In genomic region chr7:6389449-6389848, GRCm38 (mm10) we compare ENCODE assay signal across 34 mouse cellular contexts. TPM values are rescaled to one million over a fixed set of nuclear protein-coding genes. Genes with fewer than 3 reads are reported as not detected.
DNase-seq lines count a peak whose midpoint lies in the region; ATAC-seq and TF ChIP-seq lines count a peak whose summit lies in the region.
"Had no signal": no experiment of that assay in that cellular context is flagged by ENCODE, and none has a peak within 500 bp of the region (broad histone marks: within the 10 kb centered on the region; RNA-seq: fewer than 3 reads in every experiment).

No protein-coding gene starts in this region.

- H3K4me2 ChIP-seq in forebrain, postnatal 0 days (ENCODE audit: low read depth), result no peak overlapping the region
- no peak overlapping the region for H3K4me2 ChIP-seq in forebrain, embryonic 15.5 days (replicated peaks)
- H3K4me2 ChIP-seq: embryonic facial prominence, embryonic 15.5 days; forebrain, embryonic 12.5 days; heart, embryonic 11.5 days; hindbrain, embryonic 13.5 days; kidney, embryonic 15.5 days; limb, embryonic 15.5 days; stomach, embryonic 15.5 days had no signal

- TF ChIP-seq CTCF in forebrain, postnatal 0 days (IDR thresholded peaks at IDR 0.05; ENCODE audit: low read depth), result 0 out of 2 replicates have a peak, but pooled peaks have one; percentile 3
- peak; percentile 5 for TF ChIP-seq CTCF in left cerebral cortex, adult 2 months (IDR thresholded peaks at IDR 0.05)

- intact Hi-C loops in left cerebral cortex, adult 2 months (cut with DNase I), result no loop called here

- H3K27me3 ChIP-seq in forebrain, postnatal 0 days (ENCODE audit: insufficient read depth, low read length), result no peaks in the 10 kb centered on the region
- no peaks in the 10 kb centered on the region for H3K27me3 ChIP-seq in forebrain, embryonic 15.5 days
- H3K27me3 ChIP-seq: embryonic facial prominence, embryonic 15.5 days; forebrain, embryonic 12.5 days; hindbrain, embryonic 13.5 days; kidney, embryonic 15.5 days; limb, embryonic 15.5 days; stomach, embryonic 15.5 days had no signal

- DNase-seq in forebrain, postnatal 0 days, result no peak
- no peak for DNase-seq in left cerebral cortex, adult 2 months (ENCODE audit: extremely low spot score in 1 of 2, low spot score in 2 of 2)
- DNase-seq in left cerebral cortex, adult 9 months (ENCODE audit: low spot score in 2 of 2), result no peak
- DNase-seq in ES-E14 (ENCODE audit: low read depth, low spot score), result no peak
- DNase-seq in spleen, postnatal 4 days (ENCODE audit: low spot score in 2 of 2), result no peak
- no peak for DNase-seq in adrenal gland, postnatal 14 days
- DNase-seq: adrenal gland, postnatal 25 days; cerebellum, adult 18-20 months; cerebellum, postnatal 10 days; gastrocnemius, adult 2 months; heart, postnatal 4 days; kidney, adult 18-20 months; kidney, postnatal 25 days; midbrain, embryonic 14.5 days; thymus, postnatal 14 days had no signal

- no peak overlapping the region for H3K4me3 ChIP-seq in forebrain, postnatal 0 days (ENCODE audit: low read depth, low read length)
- no peak overlapping the region for H3K4me3 ChIP-seq in forebrain, embryonic 15.5 days
- H3K4me3 ChIP-seq in left cerebral cortex, adult 2 months, result no peak overlapping the region
- peak overlapping the region in 1 of 2 experiments; percentile 20; a peak in 1 of 4 replicates for H3K4me3 ChIP-seq in ES-E14 (ENCODE audit: insufficient read depth in 1 of 2, low read depth in 1 of 2, low read length in 2 of 2, poor library complexity in 1 of 2, severe bottlenecking in 1 of 2)
- H3K4me3 ChIP-seq: embryonic facial prominence, embryonic 10.5 days; embryonic facial prominence, embryonic 15.5 days; forebrain, embryonic 12.5 days; gastrocnemius, adult 2 months; hindbrain, embryonic 13.5 days; kidney, embryonic 15.5 days; limb, embryonic 10.5 days; limb, embryonic 15.5 days; stomach, embryonic 15.5 days had no signal

- peaks cover 2% of the 10 kb centered on the region; the same call in 1 of the 2 replicates for H3K4me1 ChIP-seq in forebrain, postnatal 0 days (ENCODE audit: insufficient read depth)
- peaks cover 4% of the 10 kb centered on the region; the same call in 1 of the 2 replicates for H3K4me1 ChIP-seq in forebrain, embryonic 15.5 days
- 0 out of 4 replicates have a peak, but pooled peaks cover 0 to 2% of the 10 kb centered on the region in 2 experiments for H3K4me1 ChIP-seq in ES-E14 (ENCODE audit: control insufficient read depth in 2 of 2, insufficient read depth in 2 of 2, low read length in 2 of 2, poor library complexity in 1 of 2)
- H3K4me1 ChIP-seq: embryonic facial prominence, embryonic 10.5 days; embryonic facial prominence, embryonic 15.5 days; kidney, embryonic 15.5 days; limb, embryonic 10.5 days; limb, embryonic 15.5 days; stomach, embryonic 15.5 days had no signal

- 76% methylated on average over 5 of the region's 5 CpGs for WGBS in forebrain, postnatal 0 days
- 62% methylated on average over 5 of the region's 5 CpGs for WGBS in forebrain, embryonic 15.5 days

- no peak overlapping the region for H3K9ac ChIP-seq in forebrain, postnatal 0 days
- H3K9ac ChIP-seq in forebrain, embryonic 15.5 days (replicated peaks), result no peak overlapping the region
- peak overlapping the region; percentile 42; the same call in 1 of the 2 replicates for H3K9ac ChIP-seq in ES-E14 (ENCODE audit: insufficient read depth, low read depth, low read length, poor library complexity, severe bottlenecking)
- H3K9ac ChIP-seq: embryonic facial prominence, embryonic 15.5 days; forebrain, embryonic 12.5 days; hindbrain, embryonic 13.5 days; kidney, embryonic 15.5 days; limb, embryonic 15.5 days; stomach, embryonic 15.5 days had no signal

- ATAC-seq in forebrain, postnatal 0 days, result no peak
- no peak for ATAC-seq in forebrain, embryonic 15.5 days (replicated peaks)
- peak; percentile 35; the same call in 1 of the 2 replicates for ATAC-seq in granulocyte monocyte progenitor cell, adult 5-6 weeks (replicated peaks; ENCODE audit: poor library complexity, severe bottlenecking)

- peaks cover 52% of the 10 kb centered on the region for H3K36me3 ChIP-seq in forebrain, postnatal 0 days (ENCODE audit: insufficient read depth)
- peaks cover 54% of the 10 kb centered on the region for H3K36me3 ChIP-seq in forebrain, embryonic 15.5 days
- H3K36me3 ChIP-seq in ES-E14 (ENCODE audit: control insufficient read depth, insufficient read depth, low read length, poor library complexity, severe bottlenecking), result no peaks in the 10 kb centered on the region

- no peak overlapping the region for H3K27ac ChIP-seq in forebrain, postnatal 0 days (ENCODE audit: low read depth, low read length)
- H3K27ac ChIP-seq in forebrain, embryonic 15.5 days (replicated peaks), result no peak overlapping the region
- H3K27ac ChIP-seq in left cerebral cortex, adult 2 months, result no peak overlapping the region
- no peak overlapping the region for H3K27ac ChIP-seq in ES-E14 (ENCODE audit: insufficient read depth, low read depth, low read length, poor library complexity, severe bottlenecking)
- H3K27ac ChIP-seq: embryonic facial prominence, embryonic 10.5 days; embryonic facial prominence, embryonic 15.5 days; forebrain, embryonic 12.5 days; gastrocnemius, adult 2 months; hindbrain, embryonic 13.5 days; kidney, embryonic 15.5 days; limb, embryonic 10.5 days; limb, embryonic 15.5 days; macrophage; stomach, embryonic 15.5 days had no signal

- no peaks in the 10 kb centered on the region for H3K9me3 ChIP-seq in forebrain, postnatal 0 days (ENCODE audit: low read length)
- H3K9me3 ChIP-seq in forebrain, embryonic 15.5 days, result no peaks in the 10 kb centered on the region
- H3K9me3 ChIP-seq in ES-E14 (ENCODE audit: control insufficient read depth, insufficient read depth, low read depth, low read length), result no peaks in the 10 kb centered on the region
- H3K9me3 ChIP-seq: embryonic facial prominence, embryonic 10.5 days; embryonic facial prominence, embryonic 15.5 days; forebrain, embryonic 12.5 days; hindbrain, embryonic 13.5 days; kidney, embryonic 15.5 days; limb, embryonic 10.5 days; limb, embryonic 15.5 days; stomach, embryonic 15.5 days had no signal

- in situ Hi-C loops in ES-E14 (cut with MboI; ENCODE audit: low sequenced_read_pairs in 2 of 2, unreplicated experiment in 2 of 2), result no loop called here

TF ChIP-seq in ES-E14, 5 proteins besides CTCF, POLR2A, EP300 and RAD21 (continues in another document):
- TF ChIP-seq ZC3H11A (IDR thresholded peaks at IDR 0.05; ENCODE audit: borderline replicate concordance, low read depth, low read length), result no peak
- TF ChIP-seq MAFK (IDR thresholded peaks at IDR 0.05; ENCODE audit: insufficient read depth, low read depth, low read length), result no peak
- TF ChIP-seq CHD2 (IDR thresholded peaks at IDR 0.05; ENCODE audit: low read depth, low read length), result no peak

RNA-seq across cellular contexts. Expression of gene Zfp28, which starts 6.4 kb away (rescaled TPM):
- 15.4 and 27.4 TPM in 2 replicates for total RNA-seq in forebrain, postnatal 0 days (2014; rRNA removed)
- 19.8 and 20.7 TPM in 2 replicates for polyA plus RNA-seq in forebrain, postnatal 0 days (2015; fragmentation: Nextera tagmentation; extraction: Ambion mirVana)
- polyA plus RNA-seq in forebrain, embryonic 15.5 days (2015; fragmentation: Nextera tagmentation; extraction: Ambion mirVana), result 21.5 and 23.3 TPM in 2 replicates
- total RNA-seq in left cerebral cortex, adult 2 months (2021), result 1 to 10 TPM; 5.2 to 7.4 TPM
- 5.6 and 7.7 TPM in 2 replicates for total RNA-seq in ES-E14 (2012; rRNA removed)
- total RNA-seq in granulocyte monocyte progenitor cell, adult 5-6 weeks (2014; fragmentation: Nextera tagmentation), result 1.9 and 2.0 TPM in 2 replicates
- 1.0 and 2.0 TPM in 2 replicates for total RNA-seq in granulocyte monocyte progenitor cell, adult 5-6 weeks (2017)
- 2.6 and 4.8 TPM in 2 replicates for total RNA-seq in adrenal gland, postnatal 14 days (2021)

RNA-seq across cellular contexts. Expression of gene Smim17, which starts 9.1 kb away (rescaled TPM):
- total RNA-seq in forebrain, postnatal 0 days (2014; rRNA removed), result 15.4 and 17.5 TPM in 2 replicates
- polyA plus RNA-seq in forebrain, postnatal 0 days (2015; fragmentation: Nextera tagmentation; extraction: Ambion mirVana), result 3.7 and 3.9 TPM in 2 replicates
- polyA plus RNA-seq in forebrain, embryonic 15.5 days (2015; fragmentation: Nextera tagmentation; extraction: Ambion mirVana), result 2.6 and 3.4 TPM in 2 replicates
- 10 to 100 TPM; 15.4 to 17.0 TPM for total RNA-seq in left cerebral cortex, adult 2 months (2021)
- total RNA-seq in ES-E14 (2012; rRNA removed), result 0.21 and 0.54 TPM in 2 replicates
- total RNA-seq in granulocyte monocyte progenitor cell, adult 5-6 weeks (2014; fragmentation: Nextera tagmentation), result not detected in 2 replicates
- not detected in 2 replicates for total RNA-seq in granulocyte monocyte progenitor cell, adult 5-6 weeks (2017)
- 0.38 and 0.41 TPM in 2 replicates for total RNA-seq in adrenal gland, postnatal 14 days (2021)
- total RNA-seq: adrenal gland, postnatal 25 days; heart, postnatal 4 days; monocyte, adult 5-6 weeks had no signal
- polyA plus RNA-seq: heart, embryonic 11.5 days; liver, embryonic 16.5 days; macrophage had no signal

RNA-seq across cellular contexts. Expression of gene Gm20715, which starts 20.6 kb away (rescaled TPM):
- total RNA-seq in forebrain, postnatal 0 days (2014; rRNA removed), result 0.24 and 0.54 TPM in 2 replicates
- not detected in 2 replicates for polyA plus RNA-seq in forebrain, postnatal 0 days (2015; fragmentation: Nextera tagmentation; extraction: Ambion mirVana)
- polyA plus RNA-seq in forebrain, embryonic 15.5 days (2015; fragmentation: Nextera tagmentation; extraction: Ambion mirVana), result 0.06 TPM in 1 of 2 replicates, not detected in the other
- total RNA-seq in left cerebral cortex, adult 2 months (2021), result under 1 TPM; 0.18 to 0.19 TPM
- 0.09 and 0.11 TPM in 2 replicates for total RNA-seq in ES-E14 (2012; rRNA removed)
- total RNA-seq in granulocyte monocyte progenitor cell, adult 5-6 weeks (2014; fragmentation: Nextera tagmentation), result not detected in 2 replicates
- 0.15 TPM in 1 of 2 replicates, not detected in the other for total RNA-seq in granulocyte monocyte progenitor cell, adult 5-6 weeks (2017)
- 0.08 TPM in 1 of 2 replicates, not detected in the other for total RNA-seq in adrenal gland, postnatal 14 days (2021)
- total RNA-seq: gastrocnemius, adult 2 months; gastrocnemius, postnatal 4 days; heart, postnatal 4 days; monocyte, adult 5-6 weeks had no signal
- polyA plus RNA-seq: embryonic facial prominence, embryonic 10.5 days; embryonic facial prominence, embryonic 15.5 days; forebrain, embryonic 12.5 days; heart, embryonic 11.5 days; heart, postnatal 0 days; kidney, embryonic 15.5 days; limb, embryonic 15.5 days; liver, embryonic 16.5 days; lung, embryonic 16.5 days; macrophage; midbrain, embryonic 14.5 days; neural tube, embryonic 14.5 days; stomach, embryonic 15.5 days; urinary bladder, adult 2 months had no signal

RNA-seq across cellular contexts. Expression of gene Zfp78, which starts 26.4 kb away (rescaled TPM):
- 4.0 and 4.5 TPM in 2 replicates for total RNA-seq in forebrain, postnatal 0 days (2014; rRNA removed)
- polyA plus RNA-seq in forebrain, postnatal 0 days (2015; fragmentation: Nextera tagmentation; extraction: Ambion mirVana), result 1.5 and 3.3 TPM in 2 replicates
- polyA plus RNA-seq in forebrain, embryonic 15.5 days (2015; fragmentation: Nextera tagmentation; extraction: Ambion mirVana), result 4.5 and 4.6 TPM in 2 replicates
- total RNA-seq in left cerebral cortex, adult 2 months (2021), result 1 to 10 TPM; 4.5 to 4.7 TPM
- total RNA-seq in ES-E14 (2012; rRNA removed), result 1.2 and 1.5 TPM in 2 replicates
- 1.8 and 2.9 TPM in 2 replicates for total RNA-seq in granulocyte monocyte progenitor cell, adult 5-6 weeks (2014; fragmentation: Nextera tagmentation)
- total RNA-seq in granulocyte monocyte progenitor cell, adult 5-6 weeks (2017), result 0.88 and 2.6 TPM in 2 replicates
- total RNA-seq in adrenal gland, postnatal 14 days (2021), result 2.9 and 3.0 TPM in 2 replicates

RNA-seq across cellular contexts. Expression of gene Gm3854, which starts 45.9 kb away (rescaled TPM):
- 5.8 and 7.8 TPM in 2 replicates for total RNA-seq in forebrain, postnatal 0 days (2014; rRNA removed)
- 1.5 and 4.6 TPM in 2 replicates for polyA plus RNA-seq in forebrain, postnatal 0 days (2015; fragmentation: Nextera tagmentation; extraction: Ambion mirVana)
- 5.7 and 6.0 TPM in 2 replicates for polyA plus RNA-seq in forebrain, embryonic 15.5 days (2015; fragmentation: Nextera tagmentation; extraction: Ambion mirVana)
- 1 to 10 TPM; 6.0 to 6.8 TPM for total RNA-seq in left cerebral cortex, adult 2 months (2021)
- total RNA-seq in ES-E14 (2012; rRNA removed), result 2.5 and 2.9 TPM in 2 replicates
- 0.96 and 1.8 TPM in 2 replicates for total RNA-seq in granulocyte monocyte progenitor cell, adult 5-6 weeks (2014; fragmentation: Nextera tagmentation)
- 0.31 TPM in 1 of 2 replicates, not detected in the other for total RNA-seq in granulocyte monocyte progenitor cell, adult 5-6 weeks (2017)
- total RNA-seq in adrenal gland, postnatal 14 days (2021), result 0.48 and 0.71 TPM in 2 replicates
- total RNA-seq: monocyte, adult 5-6 weeks had no signal
- polyA plus RNA-seq: macrophage had no signal

Comparison
In these comparisons a context has a peak if more than half of its experiments do, and no peak if none do; other contexts are left out.
1. RNA of gene Smim17, which starts 9.1 kb away (total RNA-seq): 15.4 to 17.0 TPM in left cerebral cortex, adult 2 months and 15.4 to 17.5 TPM in forebrain, postnatal 0 days; 0.21 to 0.54 TPM in ES-E14, 0.38 to 0.41 TPM in adrenal gland, postnatal 14 days and not detected in granulocyte monocyte progenitor cell, adult 5-6 weeks; every median in the first group is over 10 times any median in the second.